Mouse (Mus musculus) erythroblast, embryonic 14.5 days (primary cell): ENCODE data around the gene Wfdc21. TPM values are rescaled to one million over a fixed set of nuclear protein-coding genes. Genes with fewer than 3 reads are reported as not detected.

Experiments
- H3K27me3 ChIP-seq: 2 replicates; pipeline ENCODE4 v1.6.1; 2012; ENCODE audit warnings: inconsistent platforms; ENCODE audit not compliant: control insufficient read depth
- H3K36me3 ChIP-seq: 2 replicates; pipeline ENCODE4 v1.6.1; 2012; ENCODE audit warnings: mild to moderate bottlenecking, inconsistent platforms; ENCODE audit not compliant: control insufficient read depth
- H3K4me1 ChIP-seq: 2 replicates; pipeline ENCODE4 v1.6.1; 2012; ENCODE audit warnings: inconsistent platforms; ENCODE audit not compliant: control insufficient read depth
- H3K4me3 ChIP-seq: replicated peaks from 2 replicates; pipeline ENCODE3; 2012; ENCODE audit warnings: moderate library complexity, mild to moderate bottlenecking, inconsistent platforms
- H3K9me3 ChIP-seq: 2 replicates; pipeline ENCODE4 v1.6.1; 2012; ENCODE audit warnings: low read length, inconsistent platforms, mixed read lengths; ENCODE audit not compliant: control insufficient read depth
- GATA1 ChIP-seq: IDR thresholded peaks from 2 replicates; pipeline ENCODE4 v1.6.1; 2012; ENCODE audit warnings: low read length, inconsistent platforms, mixed read lengths
- TAL1 ChIP-seq: IDR thresholded peaks from 3 replicates; pipeline ENCODE4 v1.6.1; 2012; ENCODE audit warnings: low read length, inconsistent platforms, mixed read lengths
- polyA plus RNA-seq: library from polyadenylated mRNA; stranded (reverse); fragments of >175 nt; gene quantifications from 2 replicates; pipeline ENCODE4 v1.2.3, GENCODE M21; 2012

Gene Wfdc21
- polyA plus RNA-seq, 1 experiment, result not detected

GRCm38 (mm10) chr11:83743525-83743924 lies 3.2 kb upstream of the Wfdc21 start:
- Histone ChIP-seq H3K4me3 (no peak overlapping the region), H3K27me3 (peaks cover 13% of the 10 kb centered on the region), H3K36me3 (no peaks in the 10 kb centered on the region), H3K9me3 (no peaks in the 10 kb centered on the region), H3K4me1 (no peaks in the 10 kb centered on the region)
- TF ChIP-seq GATA1 (no peak), TAL1 (no peak)

GRCm38 (mm10) chr11:83746152-83746551 lies 588 bp upstream of the Wfdc21 start:
- no peaks in the 10 kb centered on the region for H3K4me1 ChIP-seq
- no peak overlapping the region for H3K4me3 ChIP-seq
- H3K36me3 ChIP-seq, result no peaks in the 10 kb centered on the region
- TF ChIP-seq TAL1 (no peak), GATA1 (no peak)
- H3K9me3 ChIP-seq, result no peaks in the 10 kb centered on the region
- H3K27me3 ChIP-seq, result peaks cover 18% of the 10 kb centered on the region

- TF ChIP-seq GATA1 (no peak), TAL1 (no peak)
- H3K27me3 ChIP-seq, result peaks cover 23% of the 10 kb centered on the region
- H3K9me3 ChIP-seq, result no peaks in the 10 kb centered on the region
- H3K4me3 ChIP-seq, result no peak overlapping the region
- H3K4me1 ChIP-seq, result no peaks in the 10 kb centered on the region
- no peaks in the 10 kb centered on the region for H3K36me3 ChIP-seq
Observed at GRCm38 (mm10) chr11:83747376-83748265, 881 bp downstream of the Wfdc21 start.

DNA sequence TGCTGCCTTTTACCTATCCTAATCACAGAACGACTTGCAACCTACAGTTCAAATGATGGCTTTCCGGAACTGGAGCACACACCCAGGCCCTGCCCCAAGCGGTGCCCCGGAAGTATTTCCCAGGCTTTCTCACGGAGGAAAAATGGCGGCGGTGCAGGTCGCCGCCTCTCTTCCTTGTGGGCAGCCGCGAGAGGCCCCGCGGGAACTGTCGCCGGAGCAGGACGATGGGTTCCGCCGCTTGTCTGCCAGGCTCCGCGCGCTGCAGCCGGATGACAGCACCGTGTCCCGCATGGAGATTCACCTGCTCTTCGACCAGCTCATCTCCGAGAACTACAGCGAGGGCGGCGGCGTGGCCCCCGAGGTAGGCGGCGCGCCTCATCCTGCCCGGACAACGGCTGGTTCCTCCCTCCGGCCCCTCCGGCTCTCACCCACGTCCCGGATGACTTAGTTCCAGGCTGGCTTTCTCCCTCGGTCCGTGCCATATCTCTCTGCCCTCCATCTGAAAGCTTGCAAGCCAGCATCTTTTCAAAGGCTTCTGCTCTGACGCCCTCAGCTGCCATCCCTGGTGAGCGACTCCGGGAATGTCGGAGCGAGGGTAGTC lies 6.9 kb downstream of the Wfdc21 start, which contains the start of gene Heatr6:
Heatr6 (plus strand) TSS at position 116 of the 601 bp plus-strand sequence.
- TF ChIP-seq TAL1, result no peak
- peak within 1 kb of the TSS; percentile 86 for H3K4me3 ChIP-seq

DNA sequence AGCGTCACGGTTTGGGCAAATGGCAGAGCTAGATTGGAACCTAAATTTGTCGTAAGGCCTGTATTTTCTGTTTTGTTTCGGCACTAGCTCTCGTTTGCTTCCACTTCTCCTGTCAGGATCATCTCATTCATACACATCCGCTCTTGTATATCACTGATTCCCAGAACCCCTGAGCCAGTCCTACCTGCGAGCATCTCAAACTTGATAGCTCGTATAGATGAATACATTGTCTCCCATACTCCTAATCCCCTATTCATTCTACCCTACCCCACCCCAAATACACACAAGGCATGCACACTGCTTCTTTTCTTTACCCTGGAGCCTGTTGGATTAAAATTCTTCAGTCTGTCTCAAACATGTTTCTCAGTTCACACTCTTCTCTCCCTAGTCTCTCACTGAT lies 7.5 kb downstream of the Wfdc21 start:
- Histone ChIP-seq H3K27me3 (peaks cover 8% of the 10 kb centered on the region), H3K4me1 (peaks cover 18% of the 10 kb centered on the region), H3K4me3 (peak overlapping the region; percentile 86), H3K9me3 (no peaks in the 10 kb centered on the region), H3K36me3 (peaks cover 35% of the 10 kb centered on the region)
- TF ChIP-seq GATA1 (no peak), TAL1 (no peak)

More for the DNA sequence above, 6.9 kb downstream of the Wfdc21 start, which contains the start of gene Heatr6:
- peaks cover 30% of the 10 kb centered on the region for H3K36me3 ChIP-seq
- no peaks in the 10 kb centered on the region for H3K9me3 ChIP-seq
- peaks cover 8% of the 10 kb centered on the region for H3K27me3 ChIP-seq
- H3K4me1 ChIP-seq, result peaks cover 18% of the 10 kb centered on the region

- Histone ChIP-seq H3K9me3 (no peaks in the 10 kb centered on the region), H3K27me3 (no peaks in the 10 kb centered on the region), H3K4me1 (no peaks in the 10 kb centered on the region; the same call in 1 of the 2 replicates), H3K36me3 (peaks cover 87% of the 10 kb centered on the region), H3K4me3 (no peak overlapping the region)
- TF ChIP-seq GATA1 (no peak), TAL1 (no peak)
Observed at GRCm38 (mm10) chr11:83767306-83767705, 20.6 kb downstream of the Wfdc21 start.

- Histone ChIP-seq H3K4me1 (no peaks in the 10 kb centered on the region; the same call in 1 of the 2 replicates), H3K4me3 (no peak overlapping the region), H3K9me3 (no peaks in the 10 kb centered on the region), H3K27me3 (no peaks in the 10 kb centered on the region), H3K36me3 (peaks cover 87% of the 10 kb centered on the region)
- TF ChIP-seq TAL1, result no peak
- no peak for TF ChIP-seq GATA1
Observed at GRCm38 (mm10) chr11:83768976-83769375, 22.2 kb downstream of the Wfdc21 start.

GRCm38 (mm10) chr11:83771014-83771413 lies 24.3 kb downstream of the Wfdc21 start:
- Histone ChIP-seq H3K9me3 (no peaks in the 10 kb centered on the region), H3K36me3 (peaks cover 86% of the 10 kb centered on the region), H3K4me1 (no peaks in the 10 kb centered on the region), H3K27me3 (no peaks in the 10 kb centered on the region), H3K4me3 (no peak overlapping the region)
- TF ChIP-seq TAL1 (no peak), GATA1 (no peak)

DNA sequence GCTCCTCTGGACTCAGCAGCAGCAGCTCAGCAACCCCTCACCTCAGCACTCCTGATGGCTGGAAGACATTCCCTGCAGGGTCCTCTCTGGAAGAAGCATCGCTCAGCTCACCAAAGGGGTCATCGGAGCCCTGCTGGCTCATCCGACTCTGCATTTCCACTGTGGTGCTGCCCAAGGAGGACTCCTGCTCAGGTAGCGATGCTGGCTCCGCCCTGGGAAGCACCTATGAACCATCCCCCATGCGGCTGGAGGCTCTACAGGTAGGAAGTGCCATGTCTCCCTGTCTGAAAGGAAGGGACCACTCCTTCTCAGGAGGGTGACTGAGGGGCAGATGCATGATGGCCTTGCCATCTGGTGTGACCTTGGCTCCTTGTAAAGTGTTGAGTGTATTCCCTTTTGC lies 25.6 kb downstream of the Wfdc21 start:
- H3K4me1 ChIP-seq, result no peaks in the 10 kb centered on the region

More for the DNA sequence above, 25.6 kb downstream of the Wfdc21 start:
- TF ChIP-seq GATA1, result no peak
- no peak for TF ChIP-seq TAL1
- H3K9me3 ChIP-seq, result no peaks in the 10 kb centered on the region
- H3K4me3 ChIP-seq, result no peak overlapping the region
- H3K36me3 ChIP-seq, result peaks cover 87% of the 10 kb centered on the region
- H3K27me3 ChIP-seq, result no peaks in the 10 kb centered on the region
